Mouse (Mus musculus) layer of hippocampus, postnatal 14 days (tissue): ENCODE measurements around the gene 1700029I15Rik. TPM values are rescaled to one million over a fixed set of nuclear protein-coding genes. Genes with fewer than 3 reads are reported as not detected.

ENCODE experiments used
- DNase-seq, 2 experiments: peaks; one replicate each; pipeline ENCODE4 v3.0.0; 2021 to 2022; ENCODE audit warnings: low spot score in 2 of 2, mixed read lengths in 1 of 2
- microRNA-seq, 2 experiments: library from miRNA; unstranded; fragments of <30 nt; microRNA quantifications; one replicate each; pipeline ENCODE4 v1.2.0; 2021
- total RNA-seq, 2 experiments: library from RNA; stranded (reverse); gene quantifications; 2 replicates each; pipeline ENCODE4 v1.2.3; 2021

The 1700029I15Rik gene
- total RNA-seq, 2 experiments from 2014 or later, result 4.5 to 5.4 TPM

DNA sequence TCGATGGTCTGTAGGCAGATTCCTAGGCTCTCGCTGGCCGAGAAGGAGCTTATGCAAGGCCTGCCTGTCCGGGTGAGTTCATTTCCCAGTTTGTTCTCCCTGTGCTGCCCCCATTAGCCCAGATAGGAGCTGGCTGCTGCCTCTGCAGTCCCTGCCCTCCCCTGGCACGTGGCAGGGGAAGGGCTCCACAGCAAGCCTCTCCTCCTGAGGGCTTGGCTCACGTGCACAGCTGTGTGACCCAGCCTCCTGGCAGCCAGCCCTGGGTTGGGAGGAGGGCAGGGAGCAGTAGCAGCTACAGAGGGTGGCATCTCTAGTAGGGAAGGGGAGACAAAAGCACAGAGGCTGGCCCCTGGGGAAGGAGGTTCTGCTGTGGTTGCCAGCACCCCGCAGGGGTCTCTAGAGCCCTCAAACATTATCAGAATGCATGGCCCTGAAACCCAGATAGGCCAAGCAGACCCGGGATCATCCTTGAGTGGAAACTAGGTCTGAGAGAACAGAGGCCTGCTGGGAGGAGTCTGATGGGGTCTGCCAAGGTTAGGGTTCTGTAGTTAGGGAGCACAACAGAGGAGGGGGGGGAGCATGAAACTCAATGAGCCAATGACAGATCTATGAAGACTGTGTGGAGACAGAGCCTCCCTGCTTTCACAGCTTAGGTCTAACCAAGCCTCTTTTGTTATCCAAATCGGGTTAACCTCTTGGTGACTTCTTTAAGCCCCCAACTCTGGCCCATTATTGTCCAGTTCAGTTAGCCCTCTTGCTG lies 41.5 kb downstream of the 1700029I15Rik start:
- peak; percentile 75 to 82 for DNase-seq

DNA sequence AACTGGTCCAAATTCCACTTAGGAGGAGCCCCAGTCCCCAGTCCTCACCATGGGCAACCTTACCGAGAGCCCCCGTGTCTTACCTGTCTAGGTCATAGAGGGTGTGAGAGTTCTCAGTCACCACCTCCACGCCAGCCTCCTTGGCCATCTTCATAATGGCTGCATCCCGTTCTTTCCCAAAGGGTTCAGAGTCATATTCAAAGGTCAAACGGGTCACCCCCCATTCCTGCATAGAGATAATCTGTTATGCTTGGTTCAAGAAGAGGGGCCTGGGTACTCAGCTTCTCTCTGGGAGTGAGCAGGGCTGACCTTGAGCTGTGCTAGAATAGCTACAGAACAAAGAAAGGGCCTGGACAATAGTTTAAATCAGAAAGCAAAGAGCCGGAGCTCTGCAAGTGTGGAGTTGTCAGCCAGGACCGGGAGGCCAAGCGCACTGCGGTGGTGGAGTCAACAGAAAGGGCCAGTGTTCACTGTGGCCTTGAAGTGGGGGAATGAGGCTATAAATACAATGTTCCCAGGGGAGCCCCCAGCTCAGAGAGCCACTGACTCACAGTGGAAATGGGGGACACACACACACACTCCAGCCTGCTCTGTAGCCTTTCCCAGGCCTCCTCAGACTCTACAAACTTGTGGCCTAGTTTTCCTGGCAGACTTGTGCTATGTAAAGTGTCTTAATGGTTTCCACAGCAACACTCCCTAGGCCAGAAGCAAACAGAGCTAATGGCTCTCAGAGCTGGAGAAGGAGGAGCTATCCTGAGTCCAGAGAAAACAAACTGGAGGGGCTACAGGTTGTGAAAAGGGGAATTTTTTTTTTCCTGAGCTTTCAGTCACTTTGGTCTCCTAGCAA lies 42.3 kb downstream of the 1700029I15Rik start:
- peak in 1 of 2 experiments; percentile 70 for DNase-seq

DNA sequence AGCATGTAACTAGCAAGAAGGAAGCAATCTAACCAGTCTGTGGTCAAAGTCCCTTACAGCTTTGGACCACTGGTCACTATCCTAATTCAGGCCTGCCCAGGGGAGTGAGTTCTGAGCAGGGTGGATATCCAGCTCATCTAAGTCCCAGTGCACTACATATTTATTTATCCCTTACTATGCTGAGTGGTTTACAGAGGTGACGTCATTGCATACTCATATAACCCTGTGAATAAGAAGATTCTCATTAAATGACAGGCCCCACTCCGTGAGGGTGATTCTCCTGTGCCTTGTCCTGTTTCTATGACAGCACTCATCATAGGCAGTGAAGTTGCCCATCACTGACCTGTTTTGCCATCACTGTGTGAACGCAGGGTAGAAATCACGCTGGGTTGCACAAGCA lies 43.0 kb downstream of the 1700029I15Rik start:
- DNase-seq, result no peak

DNA sequence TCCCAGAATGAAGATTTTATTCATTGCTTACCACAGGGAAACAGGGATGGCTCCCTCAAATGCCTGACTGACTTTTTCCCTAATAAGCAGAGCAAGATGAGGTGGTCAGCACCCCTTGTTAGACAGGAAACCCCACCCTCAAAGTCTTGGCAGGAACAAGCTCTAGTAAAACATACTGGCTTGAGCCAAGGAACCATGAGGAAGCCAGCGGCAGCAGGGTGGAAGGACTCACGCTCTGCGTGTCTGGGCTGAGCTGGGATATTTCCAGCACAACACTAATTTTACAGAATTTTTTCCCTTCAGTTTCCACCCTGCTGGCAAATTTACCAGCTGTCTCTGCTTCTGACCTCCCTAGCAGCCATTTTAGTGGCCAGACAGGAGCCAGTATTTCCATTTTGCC lies 44.1 kb downstream of the 1700029I15Rik start:
- DNase-seq, result no peak

DNA sequence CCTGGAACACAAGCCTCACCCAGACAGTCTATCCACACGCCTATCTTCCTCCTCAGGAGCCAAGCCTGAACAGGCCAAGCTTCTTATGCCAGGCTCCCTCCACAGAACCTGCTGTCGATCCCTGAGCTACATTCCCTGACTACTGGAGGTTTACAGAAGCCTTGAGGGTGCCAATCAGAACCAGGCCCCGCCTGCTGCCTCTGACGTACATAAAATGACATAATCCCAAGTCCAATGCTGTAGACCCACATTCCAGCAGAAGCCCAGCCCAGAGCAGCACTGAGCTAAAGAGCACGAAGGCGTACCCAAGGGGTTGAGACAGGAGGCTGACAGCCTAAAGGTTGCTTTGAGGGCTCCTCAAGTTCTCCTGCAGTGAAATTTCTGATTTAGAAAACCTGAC lies 45.5 kb downstream of the 1700029I15Rik start:
- peak; percentile 63 to 82 for DNase-seq

DNA sequence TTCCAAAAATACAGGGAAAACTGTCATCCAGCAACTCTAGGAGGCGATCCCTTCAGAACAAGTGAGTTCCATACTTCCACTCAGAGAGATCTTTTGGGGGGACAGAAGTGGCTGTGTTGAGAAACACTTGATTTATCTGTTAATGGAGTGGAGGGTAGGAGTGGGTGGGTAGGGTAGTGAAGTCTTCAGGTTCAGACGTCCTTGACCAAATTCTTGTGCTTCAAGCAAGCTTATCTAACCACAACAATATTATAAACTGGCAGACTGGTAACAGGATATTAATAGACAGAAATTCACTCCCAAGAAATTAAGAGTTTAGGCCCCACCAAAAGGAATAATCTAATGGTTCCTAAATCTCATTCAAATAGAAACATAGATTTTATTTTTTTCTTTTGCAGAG lies 47.8 kb downstream of the 1700029I15Rik start:
- no peak for DNase-seq

DNA sequence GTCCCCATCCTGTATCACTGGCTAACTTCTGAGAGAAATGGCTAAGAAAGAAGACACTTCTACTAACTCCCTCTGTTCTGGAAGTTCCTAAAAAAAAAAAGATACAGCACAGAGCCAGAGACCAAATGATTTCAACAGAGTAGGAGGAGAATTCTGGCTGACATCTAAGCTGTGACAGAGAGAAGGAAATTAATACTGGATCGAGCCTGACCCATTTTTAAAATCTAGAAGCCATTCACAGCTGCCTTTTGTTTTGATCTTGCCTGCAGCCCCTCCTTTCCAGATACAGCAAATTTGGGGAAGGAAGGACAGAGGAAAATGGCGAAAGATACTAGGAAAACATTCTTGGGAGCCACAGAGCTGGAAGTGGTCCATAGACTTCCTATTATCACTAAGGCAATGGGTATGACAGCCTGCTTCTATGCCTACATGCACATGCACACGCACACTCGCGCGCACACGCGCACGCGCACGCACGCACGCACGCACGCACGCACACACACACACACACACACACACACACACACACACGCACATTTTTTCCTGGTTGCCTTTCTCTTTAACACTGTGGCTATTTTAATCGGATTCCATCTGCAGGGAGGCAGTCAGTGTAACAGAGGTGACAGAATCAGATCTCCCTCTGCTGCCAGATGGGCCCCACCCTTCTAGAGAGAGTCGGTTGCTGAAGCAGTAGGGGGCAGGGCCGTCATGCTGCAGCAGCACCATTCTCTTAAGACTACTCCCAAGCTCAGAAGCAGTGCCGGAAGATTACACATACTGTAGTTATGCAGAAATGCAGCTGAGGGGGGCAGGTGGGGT lies 48.6 kb downstream of the 1700029I15Rik start:
- DNase-seq, result peak; percentile 50 to 62

DNA sequence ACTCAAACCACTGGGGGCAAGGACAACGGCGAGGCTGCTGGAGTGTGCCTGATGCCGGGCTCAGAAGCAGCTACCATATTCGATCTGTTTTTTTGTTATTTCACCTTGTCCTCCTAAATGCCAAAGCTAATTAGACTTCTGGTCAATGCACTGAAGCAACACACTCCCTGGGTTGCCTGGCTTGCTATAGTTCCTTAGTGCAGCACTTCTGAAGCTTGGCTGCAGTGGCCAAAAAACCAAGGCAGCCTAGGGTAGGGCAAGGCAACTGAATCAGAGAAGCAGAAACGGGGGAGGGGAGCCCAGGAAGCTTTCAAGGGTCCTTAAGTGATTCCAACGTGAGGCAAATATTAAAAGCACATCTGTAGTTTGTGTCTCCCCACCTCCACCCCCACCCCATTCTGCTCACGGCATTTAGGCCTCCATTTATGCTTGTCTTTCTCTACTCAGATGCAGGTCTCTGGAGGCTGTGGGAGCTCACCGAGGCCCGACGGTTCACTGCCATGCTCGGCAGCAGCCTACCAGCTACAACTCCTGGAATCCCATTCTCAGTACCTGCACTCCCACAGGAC lies 49.4 kb downstream of the 1700029I15Rik start:
- DNase-seq, result no peak

DNA sequence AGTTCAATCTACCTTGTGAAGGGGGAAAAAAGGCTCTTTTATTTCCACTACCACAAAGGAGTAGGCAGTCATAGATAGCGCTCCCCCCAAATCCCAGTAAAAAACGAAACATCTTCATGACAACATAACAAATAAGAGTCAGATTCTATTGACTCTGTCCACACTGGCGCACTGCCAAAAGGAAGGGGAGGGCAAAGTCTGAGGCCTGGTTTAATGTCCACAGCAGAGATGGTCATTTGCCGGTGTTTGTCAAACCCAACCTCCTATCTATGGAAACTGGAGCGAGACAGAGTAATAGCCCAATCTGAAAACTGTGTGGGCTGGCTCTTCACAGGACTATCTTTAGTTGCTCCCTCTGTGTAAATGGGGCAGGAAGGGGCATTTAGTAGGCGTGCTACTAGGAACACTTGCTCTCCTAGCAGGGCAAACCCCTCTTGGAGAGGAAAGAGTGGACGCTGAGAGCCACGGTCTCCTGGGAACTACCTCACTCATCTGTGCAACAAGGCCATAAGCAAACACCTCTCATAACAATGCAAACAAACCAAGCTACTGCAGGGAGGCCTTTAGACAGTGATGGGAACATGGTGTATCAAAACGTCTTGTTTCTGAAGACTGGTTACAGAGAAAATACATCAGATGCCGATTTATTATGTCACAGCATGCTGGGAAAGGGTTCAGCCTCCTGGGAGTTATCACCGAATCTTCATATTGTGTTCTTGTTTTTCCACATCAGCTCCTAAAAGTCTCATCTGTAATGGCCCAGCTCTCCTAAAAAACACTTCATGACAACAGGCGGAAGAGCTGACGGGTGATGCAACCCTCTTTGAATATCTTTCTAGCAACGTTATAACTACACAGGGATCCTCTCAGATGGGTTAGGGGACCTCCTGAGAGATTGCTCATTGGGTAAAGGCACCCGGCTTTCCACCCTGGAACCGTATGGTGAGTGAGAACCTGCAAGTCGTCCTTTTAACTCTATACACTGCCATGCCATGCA lies 50.3 kb downstream of the 1700029I15Rik start:
- peak in 1 of 2 experiments; percentile 46 for DNase-seq

DNA sequence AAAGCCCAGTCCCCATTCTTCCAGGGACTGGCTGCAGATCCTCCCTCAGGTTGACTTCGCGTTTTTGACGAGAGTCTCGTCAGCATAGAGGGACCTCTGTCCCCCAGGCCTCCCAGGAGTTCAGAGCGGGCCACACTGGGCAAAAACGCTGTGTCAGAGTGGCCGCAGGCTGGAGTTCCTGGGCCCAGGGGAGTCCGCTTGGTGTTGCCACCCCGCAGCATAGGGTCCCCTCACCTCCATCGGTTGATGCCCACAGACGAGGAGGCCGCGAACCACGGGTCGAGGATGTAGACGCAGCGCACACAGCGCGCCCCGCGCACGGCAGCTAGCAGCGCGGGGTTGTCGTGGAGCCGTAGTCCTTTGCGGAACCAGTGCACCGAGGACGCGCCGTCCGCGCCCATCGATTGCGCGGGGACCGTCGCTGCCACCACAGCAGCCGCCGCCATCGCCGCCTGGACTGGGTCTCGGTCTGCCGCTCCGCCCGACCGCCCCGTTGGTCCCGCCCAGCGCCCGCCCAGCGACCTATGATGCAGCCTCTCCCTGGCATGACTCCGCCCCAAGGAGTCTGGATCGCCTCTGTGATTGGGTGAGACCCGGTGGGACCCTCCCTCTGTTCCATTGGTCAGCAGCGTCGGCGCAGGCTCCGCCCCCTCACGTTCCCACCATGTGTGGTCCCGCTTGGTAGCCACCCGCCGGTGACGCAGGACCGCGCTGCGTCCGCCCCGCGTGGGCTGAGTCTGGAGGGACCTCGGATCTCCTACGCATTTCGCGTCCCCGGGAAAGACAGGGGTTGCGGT lies 51.4 kb downstream of the 1700029I15Rik start, which contains the start of gene Cry2:
TSS of gene Cry2 (minus strand) at position 466 of the 797 bp plus-strand sequence.
- peak; percentile 97 to 99 for DNase-seq

DNA sequence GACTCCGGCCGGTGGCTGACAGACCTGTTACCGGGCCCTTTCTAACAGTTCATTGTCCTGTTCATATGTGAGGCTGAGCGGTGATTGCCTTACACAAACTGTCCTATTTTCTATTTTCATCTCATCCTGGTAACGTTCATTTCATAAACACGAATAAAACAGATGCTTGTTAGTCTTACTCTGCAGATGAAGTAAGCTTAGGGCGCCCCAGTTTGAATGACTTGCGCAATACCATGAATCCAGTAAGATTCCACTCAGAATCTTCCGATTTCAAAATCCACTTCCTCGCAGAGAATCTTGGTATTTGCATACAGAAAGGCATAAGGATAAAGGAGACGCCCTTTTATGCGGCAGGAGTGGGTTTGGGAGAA lies 52.0 kb downstream of the 1700029I15Rik start:
- no peak for DNase-seq

DNA sequence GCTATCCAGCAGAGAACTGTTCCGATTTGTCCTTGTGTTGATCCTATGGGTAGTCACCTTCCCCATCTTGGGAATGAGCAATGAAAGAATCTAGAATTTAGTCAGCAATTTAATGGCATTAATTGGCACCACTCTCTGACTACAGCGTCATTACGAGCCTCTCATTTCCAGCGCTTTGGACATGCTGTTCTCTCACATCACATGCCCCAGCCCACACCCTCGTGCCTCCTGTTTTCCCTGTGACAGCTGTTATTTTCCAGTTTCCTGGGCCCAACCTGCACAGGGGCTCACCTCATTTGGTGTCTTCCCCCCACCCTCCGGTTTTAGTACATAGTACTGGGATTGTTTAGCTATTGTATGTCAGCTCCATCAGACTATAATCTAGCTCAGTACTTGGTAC lies 52.7 kb downstream of the 1700029I15Rik start:
- DNase-seq, result peak in 1 of 2 experiments; percentile 41

Small RNA genes lying within 50 kb of the gene (microRNA-seq; reads per million reads assigned to microRNA genes)
- 5.4 to 6.6 reads per million in 2 experiments for gene Mir7000

Other genes with a start within 250 kb of the 1700029I15Rik start
- gene Pex16, start 7.9 kb upstream of the 1700029I15Rik start, total RNA-seq, result 10 to 100 TPM; 32.4 to 37.7 TPM
- 1 to 10 TPM in 1 of 2 experiments, not detected in 1; 1.7 TPM for gene Large2, start 7.7 kb upstream of the 1700029I15Rik start, total RNA-seq
- gene Mapk8ip1, start 18.7 kb downstream of the 1700029I15Rik start, total RNA-seq, result 100 to 1,000 TPM; 386 to 394 TPM
- 100 to 1,000 TPM in 1 of 2 experiments, 10 to 100 TPM in 1; 89.0 to 110 TPM for gene Cry2, start 51.5 kb downstream of the 1700029I15Rik start, total RNA-seq
- 10 to 100 TPM; 16.7 to 18.8 TPM for gene Slc35c1, start 78.0 kb downstream of the 1700029I15Rik start, total RNA-seq
- 100 to 1,000 TPM; 201 to 212 TPM for gene Chst1, start 217.2 kb downstream of the 1700029I15Rik start, total RNA-seq